Mouse (Mus musculus) C2C12 (cell line): Measurements from ENCODE around the gene Gm14393. TPM values are rescaled to one million over a fixed set of nuclear protein-coding genes. Genes with fewer than 3 reads are reported as not detected.
"Not testable (repeated sequence)": the region's sequence is repeated elsewhere in the genome, so short reads cannot be mapped to it uniquely, and the experiment has no call there.

Experiments
- H3K27me3 ChIP-seq: one replicate; pipeline ENCODE4 v1.6.1; 2011; ENCODE audit not compliant: control insufficient read depth, insufficient read depth, insufficient read length
- H3K36me3 ChIP-seq: one replicate; pipeline ENCODE4 v1.6.1; 2011; ENCODE audit not compliant: control insufficient read depth, insufficient read depth
- H3K4me3 ChIP-seq: one replicate; pipeline ENCODE4 v1.5.1; 2011; ENCODE audit warnings: mild to moderate bottlenecking, control low read depth; ENCODE audit not compliant: poor library complexity, insufficient read depth, severe bottlenecking
- H3K79me2 ChIP-seq: one replicate; pipeline ENCODE4 v1.6.1; 2011; ENCODE audit not compliant: control insufficient read depth, insufficient read depth
- H3K79me3 ChIP-seq: one replicate; pipeline ENCODE4 v1.6.1; 2011; ENCODE audit warnings: low read depth, control low read depth
- H3ac ChIP-seq: one replicate; pipeline ENCODE3; 2011; ENCODE audit warnings: low read depth; ENCODE audit not compliant: control insufficient read depth, insufficient read length
- long read RNA-seq, 2 experiments: library from polyadenylated mRNA; unstranded; transcript quantifications; one replicate each; pipeline ENCODE4 v2.0.0; 2019 to 2020
- polyA plus RNA-seq: library from polyadenylated mRNA; unstranded; fragments of >200 nt; fragmentation: generic; extraction: Trizol; gene quantifications from one replicate; pipeline ENCODE4 v1.2.1, GENCODE M21; 2012; ENCODE audit warnings: missing spikeins

Gm14393 gene
- polyA plus RNA-seq = 0.21 TPM
- long read RNA-seq, experiment 1 = 0 reads
- long read RNA-seq, experiment 2 = 0 reads

DNA sequence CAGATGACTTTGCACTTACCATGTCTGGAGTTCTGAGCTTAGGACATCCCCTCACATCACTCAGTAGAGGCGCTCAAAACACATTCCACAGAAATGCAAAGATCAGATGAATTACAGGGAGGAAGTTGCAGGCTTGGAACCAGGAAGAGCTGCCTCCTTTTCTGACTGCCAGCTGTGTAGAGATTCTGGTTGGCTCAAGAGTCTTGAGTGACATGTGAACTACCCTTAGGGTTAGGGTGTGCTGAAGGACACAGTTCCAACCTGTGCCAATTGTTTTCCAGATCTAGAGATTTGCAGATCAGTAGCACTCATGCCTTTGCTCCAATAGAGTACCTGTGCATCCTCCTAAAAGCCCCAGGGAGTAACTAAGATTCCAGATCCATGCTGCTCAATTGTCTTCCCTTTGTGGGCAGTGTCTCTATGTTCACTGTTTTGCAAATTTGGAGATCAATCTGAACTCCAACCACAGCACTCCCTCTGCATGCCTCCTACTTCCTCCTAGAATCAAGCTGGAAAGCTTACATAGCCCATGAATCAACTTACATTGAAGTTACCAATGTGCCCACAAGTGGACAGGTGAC lies at the start of gene Gm14393:
TSS of gene Gm14393 (minus strand) at position 101 of the 581 bp plus-strand sequence.
- not testable (repeated sequence) for H3ac ChIP-seq, H3K36me3 ChIP-seq, H3K79me2 ChIP-seq, H3K79me3 ChIP-seq, H3K4me3 ChIP-seq, H3K27me3 ChIP-seq

GRCm38 (mm10) chr2:175044268-175044667 lies 23.3 kb downstream of the Gm14393 start:
- not testable (repeated sequence) for H3K36me3 ChIP-seq

More at GRCm38 (mm10) chr2:175044268-175044667, 23.3 kb downstream of the Gm14393 start:
- H3K79me3 ChIP-seq, H3K4me3 ChIP-seq, H3ac ChIP-seq, H3K27me3 ChIP-seq, H3K79me2 ChIP-seq: not testable (repeated sequence)

Other genes with a start within 250 kb of the Gm14393 start
- gene Gm14444, start 57.5 kb downstream of the Gm14393 start, polyA plus RNA-seq = not detected
- gene Gm14399, start 74.2 kb upstream of the Gm14393 start, polyA plus RNA-seq = 1.7 TPM
- gene Gm14443, start 108.1 kb upstream of the Gm14393 start, polyA plus RNA-seq = 0.19 TPM
- gene Gm14391, start 139.1 kb upstream of the Gm14393 start, polyA plus RNA-seq = 5.6 TPM
- gene Gm14440, start 207.3 kb upstream of the Gm14393 start, polyA plus RNA-seq = not detected